Mouse (Mus musculus): Measurements from ENCODE around the gene Rcor1. TPM values are rescaled to one million over a fixed set of nuclear protein-coding genes. Genes with fewer than 3 reads are reported as not detected.

Rcor1 gene
- polyA plus RNA-seq, 1 experiment: 11.5 TPM

GRCm38 (mm10) chr12:111143005-111143508 lies 103.9 kb downstream of the Rcor1 start:
- 22% methylated on average over 12 of the region's 12 CpGs for WGBS
- Histone ChIP-seq H3K4me1 (ENCODE audit: control insufficient read depth, insufficient read depth, low read length) (no peaks in the 10 kb centered on the region), H3K27ac (ENCODE audit: insufficient read depth, low read depth, low read length) (no peak overlapping the region), H3K4me3 (ENCODE audit: insufficient read depth, low read depth, low read length) (no peak overlapping the region), H3K36me3 (ENCODE audit: control insufficient read depth, insufficient read depth, low read length) (no peaks in the 10 kb centered on the region), H3K27me3 (replicated peaks; ENCODE audit: control insufficient read depth, insufficient read depth, low read length) (no peaks in the 10 kb centered on the region)
- peak; percentile 16 for DNase-seq
- TF ChIP-seq CTCF (conservative IDR thresholded peaks at IDR 0.05; ENCODE audit: insufficient read depth, insufficient read length, low read depth, low read length) (peak; percentile 35; the same call in 1 of the 2 replicates), POLR2A (IDR thresholded peaks at IDR 0.05; ENCODE audit: low read depth, low read length) (no peak)

- TF ChIP-seq CTCF (conservative IDR thresholded peaks at IDR 0.05; ENCODE audit: insufficient read depth, insufficient read length, low read depth, low read length) (no peak), POLR2A (IDR thresholded peaks at IDR 0.05; ENCODE audit: low read depth, low read length) (no peak)
- Histone ChIP-seq H3K4me1 (ENCODE audit: control insufficient read depth, insufficient read depth, low read length) (no peaks in the 10 kb centered on the region), H3K27me3 (replicated peaks; ENCODE audit: control insufficient read depth, insufficient read depth, low read length) (no peaks in the 10 kb centered on the region), H3K27ac (ENCODE audit: insufficient read depth, low read depth, low read length) (no peak overlapping the region), H3K4me3 (ENCODE audit: insufficient read depth, low read depth, low read length) (no peak overlapping the region), H3K36me3 (ENCODE audit: control insufficient read depth, insufficient read depth, low read length) (no peaks in the 10 kb centered on the region)
- DNase-seq: peak; percentile 8
- WGBS: 64% methylated on average over 16 of the region's 16 CpGs
Observed at GRCm38 (mm10) chr12:111143509-111144063, 104.4 kb downstream of the Rcor1 start.

- 95% methylated on average over 2 of the region's 2 CpGs for WGBS
- H3K27me3 ChIP-seq (replicated peaks; ENCODE audit: control insufficient read depth, insufficient read depth, low read length): no peaks in the 10 kb centered on the region
Observed at GRCm38 (mm10) chr12:111144598-111144997, 105.4 kb downstream of the Rcor1 start.

GRCm38 (mm10) chr12:111145269-111145668 lies 106.1 kb downstream of the Rcor1 start:
- WGBS: 71% methylated on average over 9 of the region's 9 CpGs
- no peak overlapping the region for H3K4me3 ChIP-seq (ENCODE audit: insufficient read depth, low read depth, low read length)
- no peak for DNase-seq
- no peaks in the 10 kb centered on the region for H3K27me3 ChIP-seq (replicated peaks; ENCODE audit: control insufficient read depth, insufficient read depth, low read length)
- TF ChIP-seq CTCF (conservative IDR thresholded peaks at IDR 0.05; ENCODE audit: insufficient read depth, insufficient read length, low read depth, low read length): no peak
- no peak for TF ChIP-seq POLR2A (IDR thresholded peaks at IDR 0.05; ENCODE audit: low read depth, low read length)
- no peaks in the 10 kb centered on the region for H3K36me3 ChIP-seq (ENCODE audit: control insufficient read depth, insufficient read depth, low read length)
- H3K27ac ChIP-seq (ENCODE audit: insufficient read depth, low read depth, low read length): no peak overlapping the region
- no peaks in the 10 kb centered on the region for H3K4me1 ChIP-seq (ENCODE audit: control insufficient read depth, insufficient read depth, low read length)

More at GRCm38 (mm10) chr12:111144598-111144997, 105.4 kb downstream of the Rcor1 start:
- TF ChIP-seq CTCF (conservative IDR thresholded peaks at IDR 0.05; ENCODE audit: insufficient read depth, insufficient read length, low read depth, low read length) (no peak), POLR2A (IDR thresholded peaks at IDR 0.05; ENCODE audit: low read depth, low read length) (no peak)
- Histone ChIP-seq H3K27ac (ENCODE audit: insufficient read depth, low read depth, low read length) (no peak overlapping the region), H3K4me1 (ENCODE audit: control insufficient read depth, insufficient read depth, low read length) (no peaks in the 10 kb centered on the region), H3K36me3 (ENCODE audit: control insufficient read depth, insufficient read depth, low read length) (no peaks in the 10 kb centered on the region), H3K4me3 (ENCODE audit: insufficient read depth, low read depth, low read length) (no peak overlapping the region)
- DNase-seq: no peak

GRCm38 (mm10) chr12:111149495-111150235 lies 110.5 kb downstream of the Rcor1 start:
- Histone ChIP-seq H3K36me3 (ENCODE audit: control insufficient read depth, insufficient read depth, low read length) (no peaks in the 10 kb centered on the region), H3K4me1 (ENCODE audit: control insufficient read depth, insufficient read depth, low read length) (no peaks in the 10 kb centered on the region), H3K4me3 (ENCODE audit: insufficient read depth, low read depth, low read length) (no peak overlapping the region), H3K27me3 (replicated peaks; ENCODE audit: control insufficient read depth, insufficient read depth, low read length) (no peaks in the 10 kb centered on the region), H3K27ac (ENCODE audit: insufficient read depth, low read depth, low read length) (no peak overlapping the region)
- TF ChIP-seq POLR2A (IDR thresholded peaks at IDR 0.05; ENCODE audit: low read depth, low read length) (no peak), CTCF (conservative IDR thresholded peaks at IDR 0.05; ENCODE audit: insufficient read depth, insufficient read length, low read depth, low read length) (no peak)
- DNase-seq: no peak
- 58% methylated on average over 17 of the region's 17 CpGs for WGBS

GRCm38 (mm10) chr12:111150236-111150596 lies 111.1 kb downstream of the Rcor1 start:
- H3K4me3 ChIP-seq (ENCODE audit: insufficient read depth, low read depth, low read length): no peak overlapping the region
- TF ChIP-seq POLR2A (IDR thresholded peaks at IDR 0.05; ENCODE audit: low read depth, low read length): no peak
- no peak for TF ChIP-seq CTCF (conservative IDR thresholded peaks at IDR 0.05; ENCODE audit: insufficient read depth, insufficient read length, low read depth, low read length)
- H3K27me3 ChIP-seq (replicated peaks; ENCODE audit: control insufficient read depth, insufficient read depth, low read length): no peaks in the 10 kb centered on the region
- WGBS: 11% methylated on average over 6 of the region's 6 CpGs
- H3K4me1 ChIP-seq (ENCODE audit: control insufficient read depth, insufficient read depth, low read length): no peaks in the 10 kb centered on the region; the same call in 1 of the 2 replicates
- peak; percentile 44 for DNase-seq
- H3K27ac ChIP-seq (ENCODE audit: insufficient read depth, low read depth, low read length): no peak overlapping the region
- no peaks in the 10 kb centered on the region for H3K36me3 ChIP-seq (ENCODE audit: control insufficient read depth, insufficient read depth, low read length)
